ENCODE assay signal across 13 mouse cellular contexts in the genomic region with DNA sequence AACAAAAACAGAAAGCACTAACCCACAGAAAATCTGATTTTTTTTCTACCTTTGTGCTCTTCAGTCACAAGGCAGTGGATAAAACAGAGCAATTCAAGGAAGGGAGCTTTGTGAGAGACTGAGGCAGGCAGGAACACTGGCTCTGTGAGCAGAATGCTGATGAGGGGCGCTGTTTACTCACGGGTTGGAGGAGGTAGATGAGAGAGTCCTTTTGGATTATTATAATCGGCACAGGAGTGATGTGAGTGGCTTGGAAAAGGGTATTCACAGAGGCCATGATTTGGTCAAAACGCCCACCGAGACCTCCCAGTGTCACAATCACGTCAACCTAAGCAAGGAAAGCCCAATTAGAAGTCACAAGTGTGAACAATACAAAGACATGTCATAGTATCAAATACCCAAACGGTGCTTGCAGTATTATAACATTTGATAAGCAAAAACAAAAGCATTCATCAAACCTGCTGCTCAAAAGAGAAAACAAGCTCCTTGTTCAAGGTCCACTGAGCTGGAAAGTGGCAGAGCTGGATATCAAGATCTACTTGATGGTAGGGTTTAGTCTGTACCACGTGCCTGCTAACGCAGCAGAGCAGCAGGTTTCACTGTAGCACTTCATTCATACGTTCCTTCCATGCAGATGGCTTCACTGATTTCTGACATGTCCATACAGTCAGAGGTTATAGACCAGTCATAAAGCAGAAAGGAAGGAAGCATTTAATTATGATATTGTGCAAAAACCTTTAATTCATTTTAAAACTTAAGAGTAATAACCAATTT.
"Had no signal": no experiment of that assay in that cellular context is flagged by ENCODE, and none has a peak within 500 bp of the region (broad histone marks: within the 10 kb centered on the region; RNA-seq: fewer than 3 reads in every experiment).

No protein-coding gene starts in this region.

- H3K36me3 ChIP-seq: limb, embryonic 10.5 days; liver, embryonic 15.5 days; stomach, embryonic 15.5 days had no signal

- DNase-seq: kidney, adult 2 months; kidney, postnatal 14 days; lung, adult 2 months; lung, postnatal 36 days; right cerebral cortex, postnatal 4 days; spleen, adult 18-20 months; thymus, postnatal 36 days had no signal

- H3K4me1 ChIP-seq: limb, embryonic 10.5 days; liver, embryonic 15.5 days; stomach, embryonic 15.5 days had no signal

- H3K9me3 ChIP-seq: limb, embryonic 10.5 days; liver, embryonic 15.5 days; stomach, embryonic 15.5 days had no signal

- H3K9ac ChIP-seq: liver, embryonic 15.5 days; stomach, embryonic 15.5 days had no signal

- H3K27ac ChIP-seq: left cerebral cortex, adult 2 months; limb, embryonic 10.5 days; liver, embryonic 15.5 days; stomach, embryonic 15.5 days had no signal

- H3K4me2 ChIP-seq: liver, embryonic 11.5 days; liver, embryonic 15.5 days; stomach, embryonic 15.5 days had no signal

- H3K27me3 ChIP-seq: liver, embryonic 15.5 days; stomach, embryonic 15.5 days had no signal

- ATAC-seq: lung, postnatal 0 days had no signal

- H3K4me3 ChIP-seq: left cerebral cortex, adult 2 months; limb, embryonic 10.5 days; liver, embryonic 15.5 days; stomach, embryonic 15.5 days had no signal
